Mouse (Mus musculus): Measurements from ENCODE around the gene Cep250. TPM values are rescaled to one million over a fixed set of nuclear protein-coding genes. Genes with fewer than 3 reads are reported as not detected.

Cep250 gene
- total RNA-seq, 2 experiments from 2014 or later, result 15.8 to 18.4 TPM

Other genes with a start within 250 kb of the Cep250 start
- 10 to 100 TPM; 16.9 to 19.2 TPM for gene Edem2, start 227.0 kb upstream of the Cep250 start, total RNA-seq (2021)
- gene Gm17581, start 220.6 kb upstream of the Cep250 start, total RNA-seq (2021), result not detected
- gene Procr, start 205.3 kb upstream of the Cep250 start, total RNA-seq (2021), result 1 to 10 TPM in 1 of 2 experiments, under 1 TPM in 1; 0.96 to 1.3 TPM
- 10 to 100 TPM; 37.2 to 38.8 TPM for gene Mmp24, start 181.1 kb upstream of the Cep250 start, total RNA-seq (2021)
- gene BC029722, start 137.0 kb upstream of the Cep250 start, total RNA-seq (2021), result 10 to 100 TPM; 58.7 to 62.3 TPM
- gene Eif6, start 129.5 kb upstream of the Cep250 start, total RNA-seq (2021), result 10 to 100 TPM; 57.5 to 71.9 TPM
- gene Fam83c, start 121.6 kb upstream of the Cep250 start, total RNA-seq (2021), result not detected
- gene Uqcc1, start 26.1 kb upstream of the Cep250 start, total RNA-seq (2021), result 10 to 100 TPM; 59.7 to 61.8 TPM
- gene Gm15557, start 15.7 kb upstream of the Cep250 start, total RNA-seq (2021), result not detected
- under 1 TPM in 1 of 2 experiments, not detected in 1; 0.23 TPM for gene Gdf5, start 11.1 kb upstream of the Cep250 start, total RNA-seq (2021)
- gene 6430550D23Rik, start 51.5 kb downstream of the Cep250 start, total RNA-seq (2021), result 1 to 10 TPM; 1.5 to 2.1 TPM
- 100 to 1,000 TPM; 199 to 206 TPM for gene Ergic3, start 51.6 kb downstream of the Cep250 start, total RNA-seq (2021)
- gene Fer1l4, start 96.5 kb downstream of the Cep250 start, total RNA-seq (2021), result not detected
- 1 to 10 TPM; 3.6 to 4.2 TPM for gene Spag4, start 108.7 kb downstream of the Cep250 start, total RNA-seq (2021)
- gene Cpne1, start 155.5 kb downstream of the Cep250 start, total RNA-seq (2021), result 10 to 100 TPM; 22.5 to 30.3 TPM
- 10 to 100 TPM; 22.4 to 24.6 TPM for gene Rbm12, start 155.5 kb downstream of the Cep250 start, total RNA-seq (2021)
- 10 to 100 TPM; 19.1 to 22.0 TPM for gene Gm28036, start 170.6 kb downstream of the Cep250 start, total RNA-seq (2021)
- 100 to 1,000 TPM; 168 to 181 TPM for gene Romo1, start 187.6 kb downstream of the Cep250 start, total RNA-seq (2021)
- gene Nfs1, start 187.7 kb downstream of the Cep250 start, total RNA-seq (2021), result 10 to 100 TPM; 37.8 to 42.7 TPM
- gene Rbm39, start 223.8 kb downstream of the Cep250 start, total RNA-seq (2021), result 100 to 1,000 TPM; 279 to 290 TPM
- 10 to 100 TPM; 68.3 to 76.5 TPM for gene Phf20, start 240.0 kb downstream of the Cep250 start, total RNA-seq (2021)